Mouse (Mus musculus): ENCODE results near the gene AL607142.1. TPM values are rescaled to one million over a fixed set of nuclear protein-coding genes. Genes with fewer than 3 reads are reported as not detected.

Gene AL607142.1
- polyA plus RNA-seq (2012; rRNA removed) = not detected in 2 replicates

DNA sequence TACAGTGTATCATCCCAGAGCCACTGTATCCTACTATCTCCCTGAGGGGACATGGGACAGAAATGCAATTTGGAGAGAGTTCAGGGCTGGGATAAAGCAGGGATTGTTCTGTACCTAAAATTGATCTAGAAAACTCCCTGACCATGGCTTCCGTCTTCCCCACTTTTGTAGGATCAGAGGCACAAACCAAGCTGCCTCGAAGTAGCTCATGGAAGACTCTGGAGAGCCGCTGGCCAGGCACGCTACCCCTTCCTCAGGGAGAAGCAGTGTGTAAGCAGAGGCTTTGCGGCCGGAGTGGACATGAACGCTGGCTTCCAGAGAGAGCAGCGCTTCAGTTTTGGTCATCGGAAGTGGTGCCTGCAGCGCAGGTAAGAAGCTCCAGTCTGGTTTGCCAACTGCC lies at the start of gene AL607142.1:
Gene AL607142.1 (plus strand): TSS at position 301 of the 400 bp plus-strand sequence.

Other genes with a start within 250 kb of the AL607142.1 start
- 0.22 and 0.84 TPM in 2 replicates for gene Edn2, start 96.2 kb downstream of the AL607142.1 start, polyA plus RNA-seq (2012; rRNA removed)
- 19.5 and 30.6 TPM in 2 replicates for gene Foxo6, start 222.4 kb downstream of the AL607142.1 start, polyA plus RNA-seq (2012; rRNA removed)